Mouse (Mus musculus) G1E (cell line): ENCODE results near the gene Klf13.

Experiments used
- CTCF ChIP-seq: IDR thresholded peaks from 2 replicates; pipeline ENCODE4 v1.5.1; 2012; ENCODE audit warnings: low read depth, low read length, inconsistent platforms, mixed read lengths
- GATA1 ChIP-seq: IDR thresholded peaks from 2 replicates; pipeline ENCODE4 v1.6.1; 2012; ENCODE audit warnings: borderline replicate concordance, low read length, inconsistent platforms, mixed read lengths
- POLR2AphosphoS5 ChIP-seq: IDR thresholded peaks from 2 replicates; pipeline ENCODE4 v1.6.1; 2012; ENCODE audit warnings: low read depth, low read length, inconsistent platforms; ENCODE audit not compliant: insufficient replicate concordance
- TAL1 ChIP-seq: conservative IDR thresholded peaks from 2 replicates; pipeline ENCODE4 v1.6.1; 2012; ENCODE audit warnings: low read depth, low read length, inconsistent platforms, mixed read lengths

DNA sequence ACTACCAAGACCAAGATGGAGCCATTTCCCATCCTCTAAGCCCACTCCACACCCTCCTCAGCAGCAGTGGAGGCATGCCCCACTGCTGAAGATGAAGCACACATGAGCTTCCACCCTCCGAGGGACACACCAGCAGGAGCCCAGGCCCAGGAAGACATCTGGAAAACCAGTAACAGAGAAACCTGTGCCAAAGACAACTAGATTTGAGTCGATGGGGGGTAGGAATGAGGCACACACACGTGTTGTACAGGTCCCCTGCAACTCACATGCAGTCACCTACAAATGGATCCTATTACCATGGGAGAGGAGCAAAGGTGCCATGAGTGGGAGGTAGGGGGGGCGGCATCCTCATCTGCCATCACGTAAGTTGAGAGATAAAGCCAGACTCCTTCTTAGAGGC, 28.5 kb downstream of the Klf13 start:
- TF ChIP-seq CTCF (no peak), GATA1 (no peak), POLR2AphosphoS5 (no peak), TAL1 (no peak)
